Mouse (Mus musculus) macrophage (primary cell): Measurements from ENCODE around the gene Hes2. TPM values are rescaled to one million over a fixed set of nuclear protein-coding genes. Genes with fewer than 3 reads are reported as not detected.

Source experiments
- H3K27ac ChIP-seq: fragments of 350-480 bp; formaldehyde crosslinking; 2 replicates; pipeline ENCODE4 v1.9.0; 2021
- H3K36me3 ChIP-seq: fragments of 350-480 bp; formaldehyde crosslinking; 2 replicates; pipeline ENCODE4 v1.9.0; 2021; ENCODE audit errors: inconsistent target
- H3K4me3 ChIP-seq: fragments of 350-480 bp; formaldehyde crosslinking; 2 replicates; pipeline ENCODE4 v1.9.0; 2021; ENCODE audit errors: inconsistent target
- H3K79me2 ChIP-seq: fragments of 350-480 bp; formaldehyde crosslinking; 2 replicates; pipeline ENCODE4 v1.9.0; 2021; ENCODE audit errors: inconsistent target
- WGBS: methylation state at CpG from one replicate; pipeline ENCODE4 v1.1.7; 2026; ENCODE audit warnings: inconsistent platforms; ENCODE audit not compliant: missing documents; 5-methylcytosine and 5-hydroxymethylcytosine counted together
- polyA plus RNA-seq: library from polyadenylated mRNA; stranded (reverse); fragments of 250-400 nt; gene quantifications from 3 replicates; pipeline ENCODE4 v1.2.4, GENCODE M21; 2018; ENCODE audit warnings: inconsistent platforms

Hes2 gene
- polyA plus RNA-seq, 1 experiment from 2014 or later, result 0.10 TPM

GRCm38 (mm10) chr4:152126026-152126920 is 32.4 kb upstream of the Hes2 start:
- Histone ChIP-seq H3K4me3 (no peak overlapping the region), H3K27ac (no peak overlapping the region), H3K79me2 (no peaks in the 10 kb centered on the region), H3K36me3 (no peaks in the 10 kb centered on the region)
- whole genome bisulfite sequencing, result 15% methylated on average over 64 of the region's 65 CpGs

- H3K4me3 ChIP-seq, result no peak overlapping the region
- H3K79me2 ChIP-seq, result no peaks in the 10 kb centered on the region
- no peaks in the 10 kb centered on the region for H3K36me3 ChIP-seq
- WGBS, result 96% methylated on average over 10 of the region's 11 CpGs
- no peak overlapping the region for H3K27ac ChIP-seq
Observed at GRCm38 (mm10) chr4:152127884-152128283, 30.8 kb upstream of the Hes2 start.

DNA sequence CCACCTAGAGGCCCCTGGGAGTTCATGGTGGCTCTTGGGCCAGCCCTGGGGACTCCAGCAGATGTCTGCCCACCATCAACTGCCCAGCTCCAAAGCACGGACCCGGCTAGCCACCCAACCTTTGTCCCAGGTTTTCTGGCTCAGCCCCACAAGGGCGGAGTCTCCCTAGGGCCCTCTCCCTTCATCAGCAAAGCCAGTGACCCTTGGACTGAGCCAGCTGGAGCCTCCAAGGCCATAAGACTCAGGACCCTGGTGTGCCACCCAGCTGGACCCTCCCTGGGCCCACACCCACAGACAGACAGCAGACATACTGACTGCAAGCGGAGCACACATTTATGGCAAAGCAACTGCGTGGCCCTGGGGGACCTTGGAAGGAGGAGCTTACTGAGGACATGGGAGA is 29.9 kb upstream of the Hes2 start:
- H3K4me3 ChIP-seq, result no peak overlapping the region
- no peaks in the 10 kb centered on the region for H3K36me3 ChIP-seq
- WGBS, result 84% methylated on average over 5 of the region's 5 CpGs

DNA sequence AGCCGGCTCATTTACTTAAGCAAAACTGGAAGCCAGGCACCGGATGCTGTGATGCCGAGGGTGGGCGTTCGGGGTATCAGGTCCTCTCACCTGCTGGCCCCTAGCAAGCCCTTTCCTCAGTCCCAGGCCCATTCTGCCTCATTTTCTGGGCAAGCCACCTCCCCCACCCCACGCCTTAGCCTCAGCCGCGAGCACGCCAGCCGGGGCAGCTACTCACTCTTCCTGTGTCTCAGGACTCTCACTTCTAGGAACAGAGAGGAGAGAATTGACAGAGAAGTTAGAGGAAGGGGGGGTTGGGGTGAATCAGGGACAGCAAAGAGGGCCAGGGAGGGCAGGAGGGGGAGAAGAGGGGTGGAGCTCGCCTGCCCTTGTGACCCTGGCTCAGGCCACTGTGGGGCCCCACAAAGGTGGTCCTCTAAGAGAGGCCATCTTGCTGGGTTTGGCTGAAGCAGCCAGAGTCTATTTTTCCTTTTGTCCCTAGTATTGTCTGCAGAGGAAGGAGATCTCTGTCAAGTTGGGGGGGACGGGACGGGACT is 29.2 kb upstream of the Hes2 start:
- 79% methylated on average over 8 of the region's 13 CpGs for whole genome bisulfite sequencing
- Histone ChIP-seq H3K27ac (no peak overlapping the region), H3K36me3 (no peaks in the 10 kb centered on the region), H3K79me2 (no peaks in the 10 kb centered on the region), H3K4me3 (no peak overlapping the region)

More for the DNA sequence above, 29.9 kb upstream of the Hes2 start:
- no peak overlapping the region for H3K27ac ChIP-seq
- H3K79me2 ChIP-seq, result no peaks in the 10 kb centered on the region

DNA sequence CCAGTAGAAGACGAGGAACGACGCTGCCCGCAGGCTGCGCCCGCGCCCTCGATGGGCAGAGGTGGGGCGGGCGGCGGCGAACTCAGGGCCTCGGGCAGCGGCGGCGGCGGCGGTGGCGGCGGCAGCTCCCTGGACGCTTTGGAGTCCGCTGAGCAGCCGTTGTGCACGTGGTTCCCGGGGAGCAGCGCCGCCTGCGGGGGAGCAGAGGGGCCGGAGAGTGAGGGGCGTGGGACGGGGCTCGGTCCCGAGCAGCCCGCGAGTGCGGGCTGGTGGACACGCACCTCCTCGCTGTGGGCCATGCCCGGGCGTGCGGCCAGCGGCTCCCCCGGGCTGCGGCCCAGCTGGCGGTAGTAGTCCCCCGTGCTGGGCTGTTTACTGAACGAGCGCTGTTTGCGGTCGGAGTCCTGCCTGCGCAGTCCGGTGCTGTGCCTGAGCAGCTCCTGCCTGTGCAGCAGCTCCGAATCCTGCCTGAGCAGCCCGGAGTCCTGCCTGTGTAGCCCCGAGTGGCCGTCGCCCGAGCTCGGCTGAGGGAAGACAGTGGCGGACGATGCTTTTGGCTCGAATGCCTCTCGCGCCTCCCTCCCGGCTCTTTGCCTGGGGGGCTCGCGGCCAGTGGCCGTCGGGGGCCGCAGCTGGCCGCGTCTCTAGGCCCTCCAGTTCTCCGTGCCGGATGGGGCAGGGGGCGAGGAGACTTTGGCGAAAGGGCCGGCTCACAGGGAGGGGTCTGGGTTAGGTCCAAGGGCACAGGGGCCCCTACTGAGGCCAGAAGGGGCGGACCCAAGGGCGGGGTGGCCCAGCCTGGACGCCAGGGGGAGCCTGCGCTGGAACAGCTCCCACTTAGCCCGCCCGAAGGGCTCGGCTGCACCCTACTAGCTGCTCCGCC is 27.7 kb upstream of the Hes2 start:
- H3K79me2 ChIP-seq, result no peaks in the 10 kb centered on the region
- no peak overlapping the region for H3K27ac ChIP-seq
- WGBS, result 2% methylated on average over 73 of the region's 85 CpGs
- no peaks in the 10 kb centered on the region for H3K36me3 ChIP-seq
- no peak overlapping the region for H3K4me3 ChIP-seq

GRCm38 (mm10) chr4:152131809-152132771 is 26.6 kb upstream of the Hes2 start:
- Histone ChIP-seq H3K27ac (no peak overlapping the region), H3K4me3 (no peak overlapping the region), H3K36me3 (no peaks in the 10 kb centered on the region), H3K79me2 (no peaks in the 10 kb centered on the region)
- 16% methylated on average over 49 of the region's 50 CpGs for WGBS

DNA sequence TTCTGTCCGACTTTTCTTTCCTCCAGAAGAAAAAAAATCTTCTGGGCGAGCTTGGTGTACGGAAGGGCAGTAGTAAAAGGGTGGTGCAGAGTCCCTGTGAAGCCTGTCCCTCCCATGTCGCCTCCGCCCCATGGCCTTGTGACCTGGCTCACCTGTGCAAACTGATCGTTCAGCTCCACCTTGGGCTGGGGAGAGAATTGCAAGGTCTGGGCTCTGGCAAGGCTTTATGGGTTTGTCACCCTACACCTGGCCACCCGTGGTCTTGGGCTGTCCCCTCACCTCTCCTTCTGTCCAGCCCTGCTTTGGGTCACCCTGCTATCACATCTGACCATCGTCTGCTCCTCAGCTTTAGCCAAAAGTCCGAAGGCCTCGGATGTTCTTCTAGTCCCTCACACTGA is 25.9 kb upstream of the Hes2 start:
- H3K79me2 ChIP-seq, result no peaks in the 10 kb centered on the region
- no peaks in the 10 kb centered on the region for H3K36me3 ChIP-seq
- 72% methylated on average over 10 of the region's 10 CpGs for WGBS
- H3K27ac ChIP-seq, result no peak overlapping the region
- no peak overlapping the region for H3K4me3 ChIP-seq

- 83% methylated on average over 5 of the region's 5 CpGs for WGBS
- Histone ChIP-seq H3K27ac (no peak overlapping the region), H3K4me3 (no peak overlapping the region), H3K79me2 (no peaks in the 10 kb centered on the region), H3K36me3 (no peaks in the 10 kb centered on the region)
Observed at GRCm38 (mm10) chr4:152133213-152133612, 25.5 kb upstream of the Hes2 start.

DNA sequence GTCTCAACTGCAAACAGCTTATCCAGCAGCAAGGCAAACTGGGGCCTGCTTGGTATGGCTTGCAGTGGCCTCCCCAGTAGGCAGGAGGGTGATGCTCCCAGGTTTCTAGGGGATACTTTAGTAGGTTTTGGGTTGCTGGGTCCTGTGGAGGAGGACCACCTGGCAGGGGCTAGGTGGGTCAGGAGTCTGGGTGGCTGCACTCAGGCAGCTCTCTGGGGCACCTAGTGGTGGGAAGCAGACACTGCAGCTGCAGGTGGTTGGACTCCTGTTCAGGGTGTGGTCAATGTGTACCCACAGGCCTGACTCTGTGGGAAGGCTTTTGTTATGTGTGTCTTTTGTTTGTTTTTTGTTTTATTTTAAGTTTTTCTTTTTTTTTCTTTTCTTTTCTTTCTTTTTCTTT is 24.2 kb upstream of the Hes2 start:
- Histone ChIP-seq H3K36me3 (no peaks in the 10 kb centered on the region), H3K4me3 (no peak overlapping the region), H3K79me2 (no peaks in the 10 kb centered on the region), H3K27ac (no peak overlapping the region)

DNA sequence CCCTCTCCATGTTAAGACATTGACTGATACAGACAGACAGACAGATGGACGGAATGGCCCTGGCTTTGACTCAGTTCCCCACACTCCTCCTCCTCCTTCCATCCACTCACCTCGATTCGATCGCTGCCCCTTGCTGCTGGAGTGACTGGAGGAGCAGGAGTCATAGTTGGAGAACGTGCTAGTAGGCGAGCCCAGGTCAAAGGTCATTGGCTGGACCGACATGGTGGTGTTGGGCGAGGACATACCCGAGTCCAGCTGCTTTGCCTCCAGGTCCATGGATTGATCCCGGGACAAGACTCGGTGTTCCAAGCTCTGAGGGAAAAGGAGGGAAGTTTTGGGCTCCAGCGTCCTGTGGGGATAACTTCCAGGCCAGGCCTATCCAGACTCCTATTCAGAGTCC is 23.3 kb upstream of the Hes2 start:
- 92% methylated on average over 12 of the region's 12 CpGs for WGBS
- H3K4me3 ChIP-seq, result no peak overlapping the region
- H3K27ac ChIP-seq, result no peak overlapping the region
- no peaks in the 10 kb centered on the region for H3K79me2 ChIP-seq
- no peaks in the 10 kb centered on the region for H3K36me3 ChIP-seq

DNA sequence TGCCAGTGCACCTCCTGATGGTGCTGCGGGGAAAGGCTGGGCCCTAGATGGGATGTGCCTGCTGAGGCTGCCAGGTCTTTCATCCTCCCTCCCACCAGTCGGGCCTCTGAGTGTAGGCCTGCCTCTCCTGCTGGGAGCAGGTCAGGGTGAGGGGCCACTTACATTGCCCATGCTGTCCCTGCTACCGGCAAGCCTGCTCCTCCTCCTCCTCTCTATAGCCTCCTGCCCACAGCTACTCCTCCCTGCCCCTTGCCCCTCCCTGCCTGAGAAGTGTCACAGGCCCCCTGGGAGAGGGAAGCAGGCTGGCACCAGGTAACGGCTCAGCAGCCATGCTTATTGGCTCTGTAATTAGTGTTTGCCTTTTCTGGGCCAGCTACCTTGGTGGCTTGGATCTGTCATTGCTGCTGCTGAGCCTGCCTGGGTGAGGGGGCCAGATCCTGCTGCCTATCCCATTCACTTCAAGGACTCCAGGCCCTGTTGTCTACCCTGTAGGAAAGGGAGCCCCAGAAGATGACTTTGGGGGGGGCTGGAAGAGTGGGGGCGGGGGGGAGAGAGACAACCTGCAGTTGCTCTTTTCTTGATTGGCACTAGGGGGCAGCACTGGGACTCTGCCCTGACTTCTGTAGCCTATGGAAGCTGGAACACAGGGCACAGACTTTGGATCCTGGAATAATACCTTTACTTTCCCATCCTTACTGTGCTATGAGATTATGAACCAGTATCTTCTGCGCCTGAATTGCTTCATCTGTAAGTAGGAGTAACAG is 22.4 kb upstream of the Hes2 start:
- Histone ChIP-seq H3K27ac (no peak overlapping the region), H3K36me3 (no peaks in the 10 kb centered on the region), H3K4me3 (no peak overlapping the region), H3K79me2 (no peaks in the 10 kb centered on the region)
- 63% methylated on average over 6 of the region's 6 CpGs for WGBS

- no peak overlapping the region for H3K27ac ChIP-seq
- no peak overlapping the region for H3K4me3 ChIP-seq
- no peaks in the 10 kb centered on the region for H3K36me3 ChIP-seq
- no peaks in the 10 kb centered on the region for H3K79me2 ChIP-seq
- WGBS, result 96% methylated on average over 2 of the region's 2 CpGs
Observed at GRCm38 (mm10) chr4:152136876-152137250, 21.8 kb upstream of the Hes2 start.

DNA sequence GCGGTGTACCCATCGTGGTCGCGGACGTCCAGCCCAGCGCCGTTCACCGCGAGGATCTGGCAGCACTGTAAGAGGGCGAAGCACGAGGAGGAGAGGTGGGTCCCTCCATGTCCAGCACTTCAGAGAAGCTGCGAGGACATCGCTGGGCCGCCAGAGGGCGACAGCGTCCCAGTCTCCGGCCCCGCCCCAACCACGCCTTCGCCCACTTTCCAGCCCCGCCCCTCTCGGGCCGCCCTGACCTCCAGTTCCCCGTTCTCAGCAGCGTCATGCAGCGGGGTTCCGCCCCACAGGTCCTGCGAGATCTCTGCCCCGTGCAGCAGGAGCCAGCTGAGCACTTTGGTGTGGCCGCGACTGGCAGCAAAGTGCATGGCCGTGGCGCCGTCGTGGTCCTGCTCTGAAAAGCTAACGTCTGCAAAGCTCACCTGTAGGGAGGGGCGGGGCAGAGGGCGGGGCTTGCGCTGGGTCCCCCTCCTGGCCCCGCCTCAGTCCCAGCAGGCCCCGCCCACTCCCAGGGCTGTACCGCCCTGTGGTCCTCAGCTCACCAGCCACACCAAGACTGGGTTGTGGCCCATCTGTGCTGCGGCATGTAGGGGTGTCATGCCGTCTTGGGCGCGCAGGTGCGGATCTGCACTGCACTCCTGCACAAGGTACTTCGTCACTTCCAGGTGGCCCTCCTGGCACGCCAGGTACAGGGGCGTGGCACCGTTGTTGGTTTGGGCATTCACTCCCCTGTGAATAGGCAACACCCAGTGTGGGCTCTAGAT is 20.0 kb upstream of the Hes2 start:
- Histone ChIP-seq H3K27ac (no peak overlapping the region), H3K79me2 (no peaks in the 10 kb centered on the region), H3K4me3 (no peak overlapping the region), H3K36me3 (no peaks in the 10 kb centered on the region)
- 5% methylated on average over 51 of the region's 51 CpGs for WGBS
